Mouse (Mus musculus): ENCODE data around the gene Gm8165.
"Not testable (repeated sequence)": the region's sequence is repeated elsewhere in the genome, so short reads cannot be mapped to it uniquely, and the experiment has no call there.

The Gm8165 gene

GRCm38 (mm10) chr14:43677099-43677498 lies at the start of gene Gm8165:
TSS of gene Gm8165 (minus strand) at chr14:43677199.
- DNase-seq (ENCODE audit: low spot score in 2 of 2): not testable (repeated sequence)

GRCm38 (mm10) chr14:43697621-43698020 lies 20.6 kb upstream of the Gm8165 start, which contains the start of gene Gm7324:
TSS of gene Gm7324 (plus strand) at chr14:43697828.
- not testable (repeated sequence) for DNase-seq (ENCODE audit: low spot score in 2 of 2)

All from spleen, postnatal 36 days (tissue).